Mouse (Mus musculus): Measurements from ENCODE around the gene Hist3h2a. TPM values are rescaled to one million over a fixed set of nuclear protein-coding genes. Genes with fewer than 3 reads are reported as not detected.

Hist3h2a gene
- 2.9 and 3.7 TPM in 2 replicates for polyA plus RNA-seq (2011; ENCODE audit: insufficient read depth, insufficient read length, low read depth, missing spikeins)

DNA sequence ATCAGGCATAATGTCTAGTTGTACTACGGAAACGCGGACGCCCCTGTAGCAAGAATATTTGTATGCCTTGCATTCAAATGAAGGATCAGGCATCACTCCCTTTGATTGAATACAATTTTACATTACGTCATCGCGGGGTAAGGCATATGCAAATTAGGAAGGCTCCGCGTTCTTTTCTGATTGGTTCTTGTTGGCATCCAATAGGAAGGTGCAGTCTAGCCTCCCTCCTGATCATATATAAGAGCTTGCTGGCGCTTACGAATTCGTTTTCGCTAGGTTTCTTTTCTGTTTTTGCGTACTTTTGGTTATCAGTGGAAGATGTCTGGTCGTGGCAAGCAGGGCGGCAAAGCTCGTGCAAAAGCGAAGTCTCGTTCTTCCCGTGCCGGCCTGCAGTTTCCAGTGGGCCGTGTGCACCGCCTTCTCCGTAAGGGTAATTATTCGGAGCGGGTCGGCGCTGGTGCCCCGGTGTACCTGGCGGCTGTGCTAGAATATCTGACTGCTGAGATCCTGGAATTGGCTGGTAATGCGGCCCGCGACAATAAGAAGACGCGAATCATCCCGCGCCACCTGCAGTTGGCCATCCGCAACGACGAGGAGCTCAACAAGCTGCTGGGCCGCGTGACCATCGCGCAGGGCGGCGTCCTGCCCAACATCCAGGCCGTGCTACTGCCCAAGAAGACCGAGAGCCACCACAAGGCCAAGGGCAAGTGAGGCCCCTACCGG, at the start of gene Hist3h2a, which contains the start of gene Trim17:
Gene Hist3h2a (plus strand): TSS at position 266 of the 723 bp plus-strand sequence.
Gene Trim17 (plus strand): TSS at position 266 of the 723 bp plus-strand sequence.
- H3K9me3 ChIP-seq (replicated peaks; ENCODE audit: control insufficient read depth, insufficient read depth, low read length, poor library complexity, severe bottlenecking) = no peaks in the 10 kb centered on the region
- H3K9ac ChIP-seq (ENCODE audit: low read depth, poor library complexity, severe bottlenecking) = peak within 1 kb of the TSS; percentile 83
- no peaks in the 10 kb centered on the region for H3K27me3 ChIP-seq (ENCODE audit: control insufficient read depth, insufficient read depth, low read length, poor library complexity, severe bottlenecking)
- H3K36me3 ChIP-seq (ENCODE audit: control insufficient read depth, insufficient read depth, low read length, poor library complexity, severe bottlenecking) = no peaks in the 10 kb centered on the region
- H3K4me3 ChIP-seq (ENCODE audit: low read depth, low read length) = peak within 1 kb of the TSS; percentile 97
- H3K27ac ChIP-seq (ENCODE audit: insufficient read depth, low read length) = peak within 1 kb of the TSS; percentile 90
- no peaks in the 10 kb centered on the region for H3K4me1 ChIP-seq (ENCODE audit: control insufficient read depth, insufficient read depth, low read length)
- no peak for TF ChIP-seq EP300 (IDR thresholded peaks at IDR 0.05; ENCODE audit: insufficient read depth, low read depth, low read length)
- peak; percentile 98 for TF ChIP-seq POLR2A (IDR thresholded peaks at IDR 0.05; ENCODE audit: insufficient read depth, low read length)
- peak; percentile 10 for TF ChIP-seq CTCF (IDR thresholded peaks at IDR 0.05; ENCODE audit: low read depth, low read length)

DNA sequence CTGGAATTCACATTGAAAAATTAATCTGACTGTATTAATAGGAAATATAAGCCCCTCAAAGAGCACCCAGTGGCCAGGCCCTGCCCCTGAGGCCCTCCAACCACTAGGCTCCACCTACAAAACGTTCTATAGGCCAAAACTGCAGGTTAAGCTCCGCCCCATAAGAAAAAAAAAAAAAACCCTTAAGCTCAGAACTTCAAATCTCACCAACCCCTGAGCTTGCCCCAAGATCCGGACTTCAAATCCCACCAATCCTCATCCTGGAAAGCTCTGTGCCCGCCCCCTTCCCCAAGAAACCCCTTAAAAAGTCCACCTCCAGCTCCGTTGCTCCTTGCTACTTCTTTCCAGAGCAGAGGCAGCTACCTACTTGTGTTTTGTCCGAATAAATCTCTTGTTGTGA, 49.6 kb upstream of the Hist3h2a start:
- H3K4me1 ChIP-seq (ENCODE audit: control insufficient read depth, insufficient read depth, low read length) = no peaks in the 10 kb centered on the region
- H3K27ac ChIP-seq (ENCODE audit: insufficient read depth, low read length) = no peak overlapping the region
- no peaks in the 10 kb centered on the region for H3K27me3 ChIP-seq (ENCODE audit: control insufficient read depth, insufficient read depth, low read length, poor library complexity, severe bottlenecking)
- TF ChIP-seq POLR2A (IDR thresholded peaks at IDR 0.05; ENCODE audit: insufficient read depth, low read length) = peak; percentile 38
- no peak for TF ChIP-seq EP300 (IDR thresholded peaks at IDR 0.05; ENCODE audit: insufficient read depth, low read depth, low read length)
- H3K9me3 ChIP-seq (replicated peaks; ENCODE audit: control insufficient read depth, insufficient read depth, low read length, poor library complexity, severe bottlenecking) = no peaks in the 10 kb centered on the region
- H3K36me3 ChIP-seq (ENCODE audit: control insufficient read depth, insufficient read depth, low read length, poor library complexity, severe bottlenecking) = peaks cover 3% of the 10 kb centered on the region; the same call in 1 of the 2 replicates
- H3K9ac ChIP-seq (ENCODE audit: low read depth, poor library complexity, severe bottlenecking) = no peak overlapping the region
- peak overlapping the region; percentile 50; the same call in 1 of the 2 replicates for H3K4me3 ChIP-seq (ENCODE audit: low read depth, low read length)

DNA sequence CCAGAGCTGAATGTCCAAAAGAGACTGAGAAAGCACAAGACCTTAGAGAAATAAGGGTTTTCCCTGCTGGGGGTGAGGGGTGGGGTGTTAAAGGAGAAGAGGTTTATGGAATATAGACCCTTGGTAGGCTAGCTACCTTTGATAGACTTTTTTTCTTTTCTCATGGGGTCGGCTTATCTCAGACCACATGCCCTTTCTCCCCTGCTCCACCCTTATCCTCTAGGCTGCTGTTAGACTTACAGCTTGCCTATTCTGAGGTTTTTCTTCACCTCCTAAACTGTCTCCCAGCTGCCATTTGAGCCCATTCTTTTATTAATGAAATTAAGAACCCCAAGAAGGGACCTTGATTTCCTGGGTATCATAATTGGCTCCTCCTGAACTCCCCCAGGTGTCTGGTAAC, 40.7 kb upstream of the Hist3h2a start:
- Histone ChIP-seq H3K36me3 (ENCODE audit: control insufficient read depth, insufficient read depth, low read length, poor library complexity, severe bottlenecking) (no peaks in the 10 kb centered on the region), H3K4me3 (ENCODE audit: low read depth, low read length) (no peak overlapping the region), H3K9ac (ENCODE audit: low read depth, poor library complexity, severe bottlenecking) (no peak overlapping the region; the same call in 1 of the 2 replicates), H3K27ac (ENCODE audit: insufficient read depth, low read length) (no peak overlapping the region), H3K4me1 (ENCODE audit: control insufficient read depth, insufficient read depth, low read length) (no peaks in the 10 kb centered on the region), H3K27me3 (ENCODE audit: control insufficient read depth, insufficient read depth, low read length, poor library complexity, severe bottlenecking) (no peaks in the 10 kb centered on the region), H3K9me3 (replicated peaks; ENCODE audit: control insufficient read depth, insufficient read depth, low read length, poor library complexity, severe bottlenecking) (no peaks in the 10 kb centered on the region)
- TF ChIP-seq CTCF (IDR thresholded peaks at IDR 0.05; ENCODE audit: low read depth, low read length) = no peak
- no peak for TF ChIP-seq EP300 (IDR thresholded peaks at IDR 0.05; ENCODE audit: insufficient read depth, low read depth, low read length)
- TF ChIP-seq POLR2A (IDR thresholded peaks at IDR 0.05; ENCODE audit: insufficient read depth, low read length) = no peak

DNA sequence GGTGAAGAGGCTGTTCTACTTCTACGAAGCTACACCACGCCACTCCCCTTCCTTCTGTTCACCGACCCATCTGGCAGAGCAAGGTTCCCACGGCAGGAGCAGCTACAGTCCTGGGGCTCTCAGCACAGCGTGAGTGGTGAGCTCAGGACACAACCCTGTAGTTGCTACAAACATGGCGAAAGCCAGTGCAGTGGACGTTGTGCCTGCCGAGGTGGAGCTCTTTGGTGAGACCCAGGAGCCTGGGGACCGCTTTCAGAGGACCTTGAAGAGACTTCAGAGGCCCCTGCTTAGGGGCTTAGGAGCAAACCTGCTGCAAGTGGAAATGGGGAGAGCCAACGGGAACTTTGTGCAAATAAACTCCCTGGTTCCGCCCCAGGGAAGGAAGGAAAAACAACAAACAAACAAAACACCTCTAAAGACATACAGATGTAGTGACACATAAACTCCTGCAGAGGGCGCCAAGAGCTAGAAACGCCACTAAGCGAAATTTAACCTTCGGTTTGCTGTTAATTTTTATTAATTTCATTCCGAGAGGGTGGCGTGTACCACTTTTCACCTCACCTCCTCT, 39.9 kb upstream of the Hist3h2a start:
- Histone ChIP-seq H3K36me3 (ENCODE audit: control insufficient read depth, insufficient read depth, low read length, poor library complexity, severe bottlenecking) (no peaks in the 10 kb centered on the region), H3K9me3 (replicated peaks; ENCODE audit: control insufficient read depth, insufficient read depth, low read length, poor library complexity, severe bottlenecking) (no peaks in the 10 kb centered on the region), H3K4me3 (ENCODE audit: low read depth, low read length) (peak overlapping the region; percentile 50), H3K27ac (ENCODE audit: insufficient read depth, low read length) (no peak overlapping the region), H3K27me3 (ENCODE audit: control insufficient read depth, insufficient read depth, low read length, poor library complexity, severe bottlenecking) (no peaks in the 10 kb centered on the region), H3K4me1 (ENCODE audit: control insufficient read depth, insufficient read depth, low read length) (no peaks in the 10 kb centered on the region), H3K9ac (ENCODE audit: low read depth, poor library complexity, severe bottlenecking) (peak overlapping the region; percentile 2; the same call in 1 of the 2 replicates)
- no peak for TF ChIP-seq EP300 (IDR thresholded peaks at IDR 0.05; ENCODE audit: insufficient read depth, low read depth, low read length)
- TF ChIP-seq CTCF (IDR thresholded peaks at IDR 0.05; ENCODE audit: low read depth, low read length) = no peak
- TF ChIP-seq POLR2A (IDR thresholded peaks at IDR 0.05; ENCODE audit: insufficient read depth, low read length) = no peak

DNA sequence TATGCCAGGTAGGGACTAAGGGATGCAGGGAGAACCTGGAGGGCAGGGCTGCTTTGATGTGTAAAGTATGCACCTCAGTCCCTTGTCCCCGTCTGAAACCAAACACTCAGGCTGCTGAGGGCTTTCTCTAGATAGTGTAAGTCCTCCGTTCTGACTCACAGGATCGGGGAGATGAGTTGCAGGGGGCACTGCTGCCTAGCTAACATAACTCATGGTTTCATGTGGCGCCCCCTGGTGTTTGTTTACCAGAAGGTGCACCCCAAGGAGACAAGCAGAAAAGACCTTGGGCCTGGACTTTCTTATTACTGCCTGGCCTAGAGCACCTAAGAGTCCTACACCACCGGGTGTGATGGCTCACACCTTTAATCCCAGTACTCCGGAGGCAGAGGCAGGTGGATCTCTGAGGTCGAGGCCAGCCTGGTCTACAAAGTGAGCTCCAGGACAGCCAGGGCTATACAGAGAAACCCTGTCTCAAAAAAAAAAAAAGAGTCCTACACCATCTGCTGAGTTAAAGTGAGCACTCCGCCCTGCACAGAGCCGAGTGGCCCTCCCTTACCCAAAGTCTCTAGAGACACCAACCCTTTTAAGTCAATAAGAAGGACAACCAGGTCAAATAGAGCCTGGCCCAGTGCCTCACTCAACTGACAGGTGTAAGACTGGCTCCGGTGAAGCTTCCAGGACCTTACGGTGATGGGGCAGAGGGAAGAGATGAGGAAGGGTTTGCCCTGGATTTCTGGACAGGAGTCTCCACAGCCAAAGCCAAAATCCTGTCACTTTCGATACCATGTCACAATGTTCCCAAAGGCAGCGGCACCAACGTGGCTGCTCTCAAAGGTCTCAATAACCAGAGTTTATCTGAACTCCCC, 37.4 kb upstream of the Hist3h2a start:
- Histone ChIP-seq H3K4me3 (ENCODE audit: low read depth, low read length) (no peak overlapping the region), H3K9ac (ENCODE audit: low read depth, poor library complexity, severe bottlenecking) (no peak overlapping the region), H3K27me3 (ENCODE audit: control insufficient read depth, insufficient read depth, low read length, poor library complexity, severe bottlenecking) (no peaks in the 10 kb centered on the region), H3K36me3 (ENCODE audit: control insufficient read depth, insufficient read depth, low read length, poor library complexity, severe bottlenecking) (no peaks in the 10 kb centered on the region), H3K9me3 (replicated peaks; ENCODE audit: control insufficient read depth, insufficient read depth, low read length, poor library complexity, severe bottlenecking) (no peaks in the 10 kb centered on the region), H3K4me1 (ENCODE audit: control insufficient read depth, insufficient read depth, low read length) (no peaks in the 10 kb centered on the region), H3K27ac (ENCODE audit: insufficient read depth, low read length) (no peak overlapping the region)
- TF ChIP-seq POLR2A (IDR thresholded peaks at IDR 0.05; ENCODE audit: insufficient read depth, low read length) (no peak), CTCF (IDR thresholded peaks at IDR 0.05; ENCODE audit: low read depth, low read length) (peak; percentile 67)

Measured in ES-Bruce4 (cell line).